ENCODE assay signal across 11 mouse cellular contexts in genomic region chr5:107150555-107151312, GRCm38 (mm10).
DNase-seq lines count a peak whose midpoint lies in the region; ATAC-seq and TF ChIP-seq lines count a peak whose summit lies in the region.
"Had no signal": no experiment of that assay in that cellular context is flagged by ENCODE, and none has a peak within 500 bp of the region (broad histone marks: within the 10 kb centered on the region; RNA-seq: fewer than 3 reads in every experiment).

No protein-coding gene starts in this region.

- peaks cover 17% of the 10 kb centered on the region for H3K36me3 ChIP-seq in limb, embryonic 14.5 days (ENCODE audit: control insufficient read depth, insufficient read depth, low read length)

- no peak overlapping the region; the same call in 1 of the 2 replicates for H3K4me2 ChIP-seq in limb, embryonic 14.5 days (replicated peaks; ENCODE audit: low read depth, low read length, severe bottlenecking)

- ATAC-seq in limb, embryonic 14.5 days (ENCODE audit: low FRiP score, low read depth) = peak; percentile 40; the same call in 1 of the 2 replicates

- 0 out of 2 replicates have a peak overlapping the region, but pooled peaks have one; percentile 9 for H3K9ac ChIP-seq in limb, embryonic 14.5 days (ENCODE audit: low read depth, low read length, severe bottlenecking)

- WGBS in limb, embryonic 14.5 days = 33% methylated on average over 9 of the region's 9 CpGs

- peaks cover 35% of the 10 kb centered on the region for H3K4me1 ChIP-seq in limb, embryonic 14.5 days (ENCODE audit: control insufficient read depth, insufficient read depth, low read length)
- H3K4me1 ChIP-seq: megakaryocyte, embryonic 14.5 days had no signal

- H3K4me3 ChIP-seq in limb, embryonic 14.5 days (replicated peaks; ENCODE audit: low read length) = no peak overlapping the region
- H3K4me3 ChIP-seq: erythroblast, embryonic 14.5 days; megakaryocyte, embryonic 14.5 days had no signal

- no peak for TF ChIP-seq POLR2A in limb, embryonic 14.5 days (IDR thresholded peaks at IDR 0.05; ENCODE audit: borderline replicate concordance, extremely low read depth, insufficient read depth, insufficient read length)

- peak; percentile 30 to 37 for DNase-seq in kidney, postnatal 25 days
- DNase-seq in kidney, adult 18-20 months = no peak
- DNase-seq in gastrocnemius, adult 18-20 months (ENCODE audit: low spot score) = peak; percentile 50
- DNase-seq in gastrocnemius, postnatal 4 days (ENCODE audit: low spot score in 2 of 2) = peak; percentile 49 to 63
- DNase-seq in limb, embryonic 14.5 days (ENCODE audit: low spot score) = peak; percentile 45
- no peak for DNase-seq in adrenal gland, adult 2 months
- DNase-seq in ovary, postnatal 10 days (ENCODE audit: low spot score) = no peak
- DNase-seq: right cerebral cortex, adult 18-20 months; thymus, postnatal 14 days had no signal

- H3K27ac ChIP-seq in limb, embryonic 14.5 days (replicated peaks; ENCODE audit: low read depth, low read length) = peak overlapping the region; percentile 79

- H3K9me3 ChIP-seq in limb, embryonic 14.5 days (ENCODE audit: control insufficient read depth, low read length) = no peaks in the 10 kb centered on the region
- H3K9me3 ChIP-seq: megakaryocyte, embryonic 14.5 days had no signal

- no peaks in the 10 kb centered on the region for H3K27me3 ChIP-seq in limb, embryonic 14.5 days (ENCODE audit: control insufficient read depth, insufficient read depth, low read length)

Comparison
In these comparisons a context has a peak if more than half of its experiments do, and no peak if none do; other contexts are left out.
1. DNase-seq: peak in kidney, postnatal 25 days (2 of 2), gastrocnemius, adult 18-20 months (single experiment), gastrocnemius, postnatal 4 days (2 of 2) and limb, embryonic 14.5 days (single experiment); none in kidney, adult 18-20 months (single experiment), adrenal gland, adult 2 months (single experiment) and ovary, postnatal 10 days (single experiment).